Mouse (Mus musculus): Measurements from ENCODE around the gene Rimbp3. TPM values are rescaled to one million over a fixed set of nuclear protein-coding genes. Genes with fewer than 3 reads are reported as not detected.
"Not testable (repeated sequence)": the region's sequence is repeated elsewhere in the genome, so short reads cannot be mapped to it uniquely, and the experiment has no call there.

Gene Rimbp3
- total RNA-seq, 2 experiments from 2014 or later = 0.05 TPM; not detected in 1

GRCm38 (mm10) chr16:17226496-17226895, 18.1 kb downstream of the Rimbp3 start:
- DNase-seq = no peak
- H3K4me3 ChIP-seq = no peak overlapping the region
- H3K27ac ChIP-seq = no peak overlapping the region
- no peak for TF ChIP-seq CTCF (IDR thresholded peaks at IDR 0.05)
- intact Hi-C loops (cut with DNase I) = no loop called here

- H3K4me3 ChIP-seq; intact Hi-C loops (cut with DNase I); DNase-seq; H3K27ac ChIP-seq: not testable (repeated sequence)
These were observed 23.1 kb downstream of the Rimbp3 start for GRCm38 (mm10) chr16:17231523-17231922.

- Histone ChIP-seq H3K4me3 (peak within 1 kb of the TSS; percentile 85), H3K27ac (peak within 1 kb of the TSS; percentile 94)
- no peak for TF ChIP-seq CTCF (IDR thresholded peaks at IDR 0.05)
- DNase-seq = peak; percentile 97
- intact Hi-C loops (cut with DNase I) = no loop called here
These were observed 24.6 kb downstream of the Rimbp3 start, which contains the start of gene Hic2 for GRCm38 (mm10) chr16:17232794-17233701. TSS of gene Hic2 (plus strand) at chr16:17233572.

- peak overlapping the region; percentile 94 for H3K27ac ChIP-seq
- no peak for DNase-seq
- intact Hi-C loops (cut with DNase I) = loop anchor here (1.0 kb wide), 1 partner anchor 42 kb away; the partner anchor contains the start of gene Tmem191c
- H3K4me3 ChIP-seq = peak overlapping the region; percentile 85
- TF ChIP-seq CTCF (IDR thresholded peaks at IDR 0.05) = no peak
These were observed 25.5 kb downstream of the Rimbp3 start for GRCm38 (mm10) chr16:17233702-17234498.

GRCm38 (mm10) chr16:17234499-17234895, 26.1 kb downstream of the Rimbp3 start:
- peak overlapping the region; percentile 85 for H3K4me3 ChIP-seq
- DNase-seq = no peak
- H3K27ac ChIP-seq = peak overlapping the region; percentile 94; the same call in 1 of the 2 replicates
- TF ChIP-seq CTCF (IDR thresholded peaks at IDR 0.05) = no peak
- intact Hi-C loops (cut with DNase I) = loop anchor here (1.0 kb wide), 1 partner anchor 42 kb away; the partner anchor contains the start of gene Tmem191c

GRCm38 (mm10) chr16:17234916-17235665, 26.7 kb downstream of the Rimbp3 start:
- TF ChIP-seq CTCF (IDR thresholded peaks at IDR 0.05) = no peak
- DNase-seq = no peak

GRCm38 (mm10) chr16:17237634-17238033, 29.2 kb downstream of the Rimbp3 start:
- Histone ChIP-seq H3K4me3 (no peak overlapping the region), H3K27ac (no peak overlapping the region)
- TF ChIP-seq CTCF (IDR thresholded peaks at IDR 0.05) = no peak
- intact Hi-C loops (cut with DNase I) = no loop called here
- no peak for DNase-seq

More at GRCm38 (mm10) chr16:17234916-17235665, 26.7 kb downstream of the Rimbp3 start:
- Histone ChIP-seq H3K27ac (no peak overlapping the region), H3K4me3 (peak overlapping the region; percentile 85)
- intact Hi-C loops (cut with DNase I) = loop anchor here (1.0 kb wide), 1 partner anchor 41 kb away; the partner anchor contains the start of gene Tmem191c

- intact Hi-C loops (cut with DNase I) = no loop called here
- Histone ChIP-seq H3K27ac (no peak overlapping the region), H3K4me3 (no peak overlapping the region)
- no peak for TF ChIP-seq CTCF (IDR thresholded peaks at IDR 0.05)
- DNase-seq = no peak
These were observed 31.0 kb downstream of the Rimbp3 start for GRCm38 (mm10) chr16:17239409-17239808.

GRCm38 (mm10) chr16:17243731-17244130, 35.3 kb downstream of the Rimbp3 start:
- intact Hi-C loops (cut with DNase I) = no loop called here
- Histone ChIP-seq H3K4me3 (no peak overlapping the region), H3K27ac (no peak overlapping the region)
- TF ChIP-seq CTCF (IDR thresholded peaks at IDR 0.05) = no peak
- DNase-seq = no peak

- no peak overlapping the region for H3K4me3 ChIP-seq
- TF ChIP-seq CTCF (IDR thresholded peaks at IDR 0.05) = no peak
- DNase-seq = no peak
- intact Hi-C loops (cut with DNase I) = no loop called here
- H3K27ac ChIP-seq = no peak overlapping the region
These were observed 36.6 kb downstream of the Rimbp3 start for GRCm38 (mm10) chr16:17244996-17245395.

- H3K4me3 ChIP-seq = no peak overlapping the region
- no peak overlapping the region for H3K27ac ChIP-seq
- DNase-seq = no peak
- TF ChIP-seq CTCF (IDR thresholded peaks at IDR 0.05) = no peak
- intact Hi-C loops (cut with DNase I) = no loop called here
These were observed 39.3 kb downstream of the Rimbp3 start for GRCm38 (mm10) chr16:17247727-17248126.

GRCm38 (mm10) chr16:17249135-17249534, 40.7 kb downstream of the Rimbp3 start:
- DNase-seq = no peak
- H3K4me3 ChIP-seq = no peak overlapping the region
- intact Hi-C loops (cut with DNase I) = no loop called here
- no peak for TF ChIP-seq CTCF (IDR thresholded peaks at IDR 0.05)
- no peak overlapping the region for H3K27ac ChIP-seq
